Mouse (Mus musculus) CH12F3 (cell line): ENCODE data around the gene Grcc10.

Source experiments
- in situ Hi-C: fragments of 300-500 bp; cut with MboI; formaldehyde crosslinking; loops from 2 replicates; pipeline ENCODE4 v1.14.3; 2020; ENCODE audit warnings: low sequenced_read_pairs

Grcc10 gene

GRCm38 (mm10) chr6:124702102-124702783, 38.9 kb downstream of the Grcc10 start:
- in situ Hi-C loops = no loop called here

GRCm38 (mm10) chr6:124701338-124701737, 39.8 kb downstream of the Grcc10 start:
- in situ Hi-C loops = no loop called here

GRCm38 (mm10) chr6:124699962-124700610, 41.1 kb downstream of the Grcc10 start:
- in situ Hi-C loops = no loop called here

GRCm38 (mm10) chr6:124699366-124699765, 41.8 kb downstream of the Grcc10 start:
- in situ Hi-C loops = no loop called here

GRCm38 (mm10) chr6:124698751-124699150, 42.4 kb downstream of the Grcc10 start:
- in situ Hi-C loops = no loop called here

- in situ Hi-C loops = no loop called here
Observed at GRCm38 (mm10) chr6:124696441-124697150, 44.6 kb downstream of the Grcc10 start.

GRCm38 (mm10) chr6:124694166-124694955, 46.8 kb downstream of the Grcc10 start:
- in situ Hi-C loops = no loop called here

- in situ Hi-C loops = no loop called here
Observed at GRCm38 (mm10) chr6:124693243-124693981, 47.8 kb downstream of the Grcc10 start.

GRCm38 (mm10) chr6:124690517-124690916, 50.7 kb downstream of the Grcc10 start:
- in situ Hi-C loops = no loop called here
